Mouse (Mus musculus): ENCODE results near the gene Tas2r123. TPM values are rescaled to one million over a fixed set of nuclear protein-coding genes. Genes with fewer than 3 reads are reported as not detected.

Gene Tas2r123
- not detected in 2 replicates for polyA plus RNA-seq (2014; fragmentation: Nextera tagmentation; extraction: Ambion mirVana)

DNA sequence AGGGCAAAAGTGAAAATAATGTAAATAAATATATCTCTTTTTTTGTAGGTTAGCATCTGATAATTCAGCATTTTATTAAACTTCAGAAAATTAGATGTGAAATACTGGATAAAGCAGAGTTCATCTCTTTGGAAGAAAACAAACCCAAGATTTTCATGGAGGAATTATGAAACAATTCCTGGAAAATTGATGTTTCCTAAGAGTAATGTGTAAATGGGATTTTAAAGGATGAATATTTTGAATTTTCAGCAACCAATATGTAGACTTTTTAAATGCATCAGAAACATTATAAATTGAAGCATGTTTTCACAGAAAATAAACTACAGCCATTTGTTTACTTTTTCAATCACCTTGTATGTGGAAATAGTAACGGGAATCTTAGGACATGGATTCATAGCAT is at the start of gene Tas2r123:
TSS of gene Tas2r123 (plus strand) at position 301 of the 400 bp plus-strand sequence.
- no peaks in the 10 kb centered on the region for H3K4me1 ChIP-seq (replicated peaks; ENCODE audit: control insufficient read depth, insufficient read depth, low read length)
- no peak for DNase-seq (ENCODE audit: low spot score)
- no peaks in the 10 kb centered on the region for H3K36me3 ChIP-seq (ENCODE audit: control insufficient read depth, insufficient read depth, low read length)
- no peak within 1 kb of the TSS for H3K27ac ChIP-seq (ENCODE audit: low read depth)
- H3K9me3 ChIP-seq (ENCODE audit: control insufficient read depth, low read length) = no peaks in the 10 kb centered on the region
- H3K9ac ChIP-seq (ENCODE audit: low read length) = no peak within 1 kb of the TSS
- H3K27me3 ChIP-seq (replicated peaks; ENCODE audit: control insufficient read depth, insufficient read depth, low read length) = no peaks in the 10 kb centered on the region
- H3K4me3 ChIP-seq (ENCODE audit: low read depth, low read length) = no peak within 1 kb of the TSS
- no peak within 1 kb of the TSS for H3K4me2 ChIP-seq (ENCODE audit: low read length)
- 75% methylated on average over 1 of the region's 1 CpGs for WGBS
- ATAC-seq (replicated peaks; ENCODE audit: low FRiP score, low TSS enrichment, low read depth) = no peak

DNA sequence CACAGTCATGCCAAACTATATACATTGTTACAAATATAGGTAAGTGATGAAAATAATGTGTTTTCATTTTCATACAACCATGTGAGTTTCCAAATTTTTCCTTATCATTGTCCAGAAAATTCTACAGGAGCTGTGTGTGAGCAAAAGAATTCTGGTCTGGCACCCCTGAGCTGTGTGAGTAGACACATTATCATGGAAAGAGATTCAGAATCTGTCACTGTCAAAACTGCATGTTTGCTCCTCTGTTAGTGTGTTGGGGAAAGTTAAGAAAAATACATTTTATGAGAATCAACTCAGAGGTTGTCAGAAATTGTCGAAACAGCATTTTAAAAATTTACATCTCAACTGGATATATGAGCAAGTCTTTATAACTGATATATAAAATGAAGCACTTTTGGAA is 44.4 kb upstream of the Tas2r123 start, which contains the start of gene Tas2r117:
TSS of gene Tas2r117 (plus strand) at position 301 of the 400 bp plus-strand sequence.
- H3K4me2 ChIP-seq (ENCODE audit: low read length) = no peak within 1 kb of the TSS
- WGBS = 89% methylated on average over 1 of the region's 1 CpGs

DNA sequence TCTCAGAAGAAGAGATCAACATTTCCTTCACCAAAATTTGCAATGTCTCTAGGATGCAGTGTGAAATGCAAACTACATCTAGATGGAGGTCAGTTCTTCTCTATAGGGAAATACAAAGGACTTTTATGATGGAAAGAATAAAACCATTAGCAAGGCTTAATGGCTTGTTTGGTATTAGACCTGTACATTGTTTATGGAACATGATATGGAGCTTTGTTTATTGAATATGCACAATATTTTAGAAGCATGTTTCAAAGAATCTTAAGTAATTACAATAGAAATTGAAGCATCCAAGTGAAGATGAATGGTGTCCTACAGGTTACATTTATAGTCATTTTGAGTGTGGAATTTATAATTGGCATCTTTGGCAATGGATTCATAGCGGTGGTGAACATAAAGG is 8.2 kb downstream of the Tas2r123 start, which contains the start of gene Tas2r116:
TSS of gene Tas2r116 (plus strand) at position 301 of the 400 bp plus-strand sequence.
- H3K27me3 ChIP-seq (replicated peaks; ENCODE audit: control insufficient read depth, insufficient read depth, low read length) = no peaks in the 10 kb centered on the region
- ATAC-seq (replicated peaks; ENCODE audit: low FRiP score, low TSS enrichment, low read depth) (no peak), DNase-seq (ENCODE audit: low spot score) (no peak)
- H3K4me1 ChIP-seq (replicated peaks; ENCODE audit: control insufficient read depth, insufficient read depth, low read length) = no peaks in the 10 kb centered on the region
- no peaks in the 10 kb centered on the region for H3K9me3 ChIP-seq (ENCODE audit: control insufficient read depth, low read length)
- H3K9ac ChIP-seq (ENCODE audit: low read length) = no peak within 1 kb of the TSS
- no peak within 1 kb of the TSS for H3K27ac ChIP-seq (ENCODE audit: low read depth)
- no peak within 1 kb of the TSS for H3K4me2 ChIP-seq (ENCODE audit: low read length)
- 73% methylated on average over 1 of the region's 1 CpGs for WGBS
- no peaks in the 10 kb centered on the region for H3K36me3 ChIP-seq (ENCODE audit: control insufficient read depth, insufficient read depth, low read length)
- no peak within 1 kb of the TSS for H3K4me3 ChIP-seq (ENCODE audit: low read depth, low read length)

More for the DNA sequence above, 44.4 kb upstream of the Tas2r123 start, which contains the start of gene Tas2r117:
- Histone ChIP-seq H3K9me3 (ENCODE audit: control insufficient read depth, low read length) (no peaks in the 10 kb centered on the region), H3K4me3 (ENCODE audit: low read depth, low read length) (no peak within 1 kb of the TSS), H3K36me3 (ENCODE audit: control insufficient read depth, insufficient read depth, low read length) (no peaks in the 10 kb centered on the region), H3K27me3 (replicated peaks; ENCODE audit: control insufficient read depth, insufficient read depth, low read length) (no peaks in the 10 kb centered on the region), H3K4me1 (replicated peaks; ENCODE audit: control insufficient read depth, insufficient read depth, low read length) (no peaks in the 10 kb centered on the region), H3K27ac (ENCODE audit: low read depth) (no peak within 1 kb of the TSS), H3K9ac (ENCODE audit: low read length) (no peak within 1 kb of the TSS)
- no peak for DNase-seq (ENCODE audit: low spot score)
- no peak for ATAC-seq (replicated peaks; ENCODE audit: low FRiP score, low TSS enrichment, low read depth)

DNA sequence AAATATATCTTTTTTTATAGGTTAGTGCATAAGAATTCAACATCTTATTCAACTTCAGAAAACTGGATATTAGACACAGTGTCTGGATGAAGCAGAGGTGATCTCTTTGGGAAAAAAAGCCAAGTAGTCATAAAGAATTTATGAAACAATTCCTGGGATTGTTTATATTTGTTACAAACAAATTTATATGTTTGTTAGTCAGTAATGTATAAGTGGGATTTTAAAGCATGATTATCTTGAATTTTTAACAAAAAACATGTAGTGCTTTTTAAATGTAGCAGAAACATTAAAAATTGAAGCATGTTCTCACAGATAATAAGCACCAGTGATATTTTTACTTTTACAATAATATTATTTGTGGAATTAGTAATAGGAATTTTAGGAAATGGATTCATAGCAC is 20.8 kb downstream of the Tas2r123 start, which contains the start of gene Tas2r110:
TSS of gene Tas2r110 (plus strand) at position 301 of the 400 bp plus-strand sequence.
- ATAC-seq (replicated peaks; ENCODE audit: low FRiP score, low TSS enrichment, low read depth) = no peak
- H3K4me2 ChIP-seq (ENCODE audit: low read length) = no peak within 1 kb of the TSS
- no peaks in the 10 kb centered on the region for H3K9me3 ChIP-seq (ENCODE audit: control insufficient read depth, low read length)

DNA sequence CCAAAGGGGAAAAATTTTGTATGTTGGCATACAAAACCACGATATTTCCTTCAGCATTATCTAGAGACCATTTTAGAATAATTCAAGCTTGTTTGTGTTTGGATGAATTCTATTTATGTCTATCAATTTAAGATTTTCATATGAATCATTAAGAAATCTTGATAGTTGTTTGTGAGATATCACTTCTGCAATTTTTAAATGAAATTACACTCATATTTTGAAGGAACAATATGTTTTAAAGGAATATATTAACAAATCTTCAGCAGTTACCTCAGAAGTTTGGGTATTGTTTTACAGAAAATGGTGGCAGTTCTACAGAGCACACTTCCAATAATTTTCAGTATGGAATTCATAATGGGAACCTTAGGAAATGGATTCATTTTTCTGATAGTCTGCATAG is 45.8 kb downstream of the Tas2r123 start, which contains the start of gene Tas2r113:
TSS of gene Tas2r113 (plus strand) at position 301 of the 400 bp plus-strand sequence.
- Histone ChIP-seq H3K4me2 (ENCODE audit: low read length) (no peak within 1 kb of the TSS), H3K9ac (ENCODE audit: low read length) (no peak within 1 kb of the TSS), H3K27me3 (replicated peaks; ENCODE audit: control insufficient read depth, insufficient read depth, low read length) (no peaks in the 10 kb centered on the region), H3K4me3 (ENCODE audit: low read depth, low read length) (no peak within 1 kb of the TSS), H3K27ac (ENCODE audit: low read depth) (no peak within 1 kb of the TSS), H3K36me3 (ENCODE audit: control insufficient read depth, insufficient read depth, low read length) (no peaks in the 10 kb centered on the region), H3K9me3 (ENCODE audit: control insufficient read depth, low read length) (no peaks in the 10 kb centered on the region), H3K4me1 (replicated peaks; ENCODE audit: control insufficient read depth, insufficient read depth, low read length) (no peaks in the 10 kb centered on the region)
- WGBS = 73% methylated on average over 1 of the region's 1 CpGs
- ATAC-seq (replicated peaks; ENCODE audit: low FRiP score, low TSS enrichment, low read depth) = no peak
- DNase-seq (ENCODE audit: low spot score) = no peak

More for the DNA sequence above, 20.8 kb downstream of the Tas2r123 start, which contains the start of gene Tas2r110:
- no peak for DNase-seq (ENCODE audit: low spot score)
- Histone ChIP-seq H3K36me3 (ENCODE audit: control insufficient read depth, insufficient read depth, low read length) (no peaks in the 10 kb centered on the region), H3K4me1 (replicated peaks; ENCODE audit: control insufficient read depth, insufficient read depth, low read length) (no peaks in the 10 kb centered on the region), H3K27ac (ENCODE audit: low read depth) (no peak within 1 kb of the TSS), H3K27me3 (replicated peaks; ENCODE audit: control insufficient read depth, insufficient read depth, low read length) (no peaks in the 10 kb centered on the region), H3K9ac (ENCODE audit: low read length) (no peak within 1 kb of the TSS), H3K4me3 (ENCODE audit: low read depth, low read length) (no peak within 1 kb of the TSS)

Other genes starting within 250 kb of the Tas2r123 start
- not detected in 2 replicates for gene A630073D07Rik, start 195.6 kb upstream of the Tas2r123 start, polyA plus RNA-seq (2014; fragmentation: Nextera tagmentation; extraction: Ambion mirVana)
- not detected in 2 replicates for gene Tas2r120, start 190.2 kb upstream of the Tas2r123 start, polyA plus RNA-seq (2014; fragmentation: Nextera tagmentation; extraction: Ambion mirVana)
- not detected in 2 replicates for gene Tas2r121, start 146.1 kb upstream of the Tas2r123 start, polyA plus RNA-seq (2014; fragmentation: Nextera tagmentation; extraction: Ambion mirVana)
- gene Tas2r122, start 135.2 kb upstream of the Tas2r123 start, polyA plus RNA-seq (2014; fragmentation: Nextera tagmentation; extraction: Ambion mirVana) = not detected in 2 replicates
- gene Tas2r115, start 109.1 kb upstream of the Tas2r123 start, polyA plus RNA-seq (2014; fragmentation: Nextera tagmentation; extraction: Ambion mirVana) = not detected in 2 replicates
- not detected in 2 replicates for gene Tas2r124, start 92.4 kb upstream of the Tas2r123 start, polyA plus RNA-seq (2014; fragmentation: Nextera tagmentation; extraction: Ambion mirVana)
- gene Tas2r102, start 85.0 kb upstream of the Tas2r123 start, polyA plus RNA-seq (2014; fragmentation: Nextera tagmentation; extraction: Ambion mirVana) = not detected in 2 replicates
- gene Tas2r136, start 69.0 kb upstream of the Tas2r123 start, polyA plus RNA-seq (2014; fragmentation: Nextera tagmentation; extraction: Ambion mirVana) = not detected in 2 replicates
- gene Tas2r117, start 44.3 kb upstream of the Tas2r123 start, polyA plus RNA-seq (2014; fragmentation: Nextera tagmentation; extraction: Ambion mirVana) = not detected in 2 replicates
- gene Tas2r116, start 8.3 kb downstream of the Tas2r123 start, polyA plus RNA-seq (2014; fragmentation: Nextera tagmentation; extraction: Ambion mirVana) = not detected in 2 replicates
- gene Tas2r110, start 20.9 kb downstream of the Tas2r123 start, polyA plus RNA-seq (2014; fragmentation: Nextera tagmentation; extraction: Ambion mirVana) = not detected in 2 replicates
- gene Tas2r113, start 45.9 kb downstream of the Tas2r123 start, polyA plus RNA-seq (2014; fragmentation: Nextera tagmentation; extraction: Ambion mirVana) = not detected in 2 replicates
- gene Tas2r125, start 62.5 kb downstream of the Tas2r123 start, polyA plus RNA-seq (2014; fragmentation: Nextera tagmentation; extraction: Ambion mirVana) = not detected in 2 replicates
- not detected in 2 replicates for gene Tas2r129, start 104.0 kb downstream of the Tas2r123 start, polyA plus RNA-seq (2014; fragmentation: Nextera tagmentation; extraction: Ambion mirVana)
- gene Tas2r131, start 110.8 kb downstream of the Tas2r123 start, polyA plus RNA-seq (2014; fragmentation: Nextera tagmentation; extraction: Ambion mirVana) = not detected in 2 replicates
- gene Tas2r109, start 133.8 kb downstream of the Tas2r123 start, polyA plus RNA-seq (2014; fragmentation: Nextera tagmentation; extraction: Ambion mirVana) = not detected in 2 replicates
- gene Tas2r103, start 190.0 kb downstream of the Tas2r123 start, polyA plus RNA-seq (2014; fragmentation: Nextera tagmentation; extraction: Ambion mirVana) = not detected in 2 replicates
- not detected in 2 replicates for gene Tas2r140, start 208.7 kb downstream of the Tas2r123 start, polyA plus RNA-seq (2014; fragmentation: Nextera tagmentation; extraction: Ambion mirVana)

Measured in intestine, embryonic 14.5 days (tissue).